Mouse (Mus musculus) heart, adult 2 months (tissue): Measurements from ENCODE around the gene Rpusd3.

ENCODE experiments used
- CTCF ChIP-seq: fragments of 200-600 bp; IDR thresholded peaks from 2 replicates; pipeline ENCODE4 v1.8.1; 2022; ENCODE audit warnings: antibody characterized with exemption, mild to moderate bottlenecking, moderate library complexity
- POLR2A ChIP-seq: fragments of 200-500 bp; IDR thresholded peaks from 2 replicates; pipeline ENCODE4 v1.6.1; 2011; ENCODE audit warnings: mild to moderate bottlenecking, low read depth, low read length, control low read depth; ENCODE audit not compliant: insufficient read depth

DNA sequence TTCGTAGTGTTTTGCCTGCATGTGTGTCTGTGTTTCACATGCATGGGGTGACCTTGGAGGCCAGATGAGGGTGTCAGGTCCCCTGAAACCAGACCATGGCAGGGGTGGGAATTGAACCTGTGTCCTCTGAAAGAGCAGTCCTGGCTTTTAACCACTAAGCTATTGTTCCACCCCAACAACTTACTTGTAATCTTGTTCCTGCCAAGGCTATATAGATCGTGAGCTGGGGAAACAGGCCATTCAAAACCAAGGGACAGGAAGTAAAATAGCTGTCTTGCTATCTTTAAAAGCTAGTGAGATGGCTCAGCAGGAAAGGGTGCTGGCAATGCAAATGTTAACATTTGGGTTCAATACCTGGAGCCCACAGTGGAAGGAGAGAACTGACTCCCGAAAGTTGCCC lies 10.8 kb upstream of the Rpusd3 start:
- TF ChIP-seq CTCF, result no peak
- TF ChIP-seq POLR2A, result no peak
